Mouse (Mus musculus): Measurements from ENCODE around the gene Myb. TPM values are rescaled to one million over a fixed set of nuclear protein-coding genes. Genes with fewer than 3 reads are reported as not detected.

The Myb gene
- polyA plus RNA-seq, 1 experiment from 2014 or later, result 1.9 TPM

GRCm38 (mm10) chr10:21102689-21103088 is 58.1 kb downstream of the Myb start:
- ATAC-seq (replicated peaks; ENCODE audit: insufficient number of reproducible peaks, low FRiP score, low TSS enrichment), result no peak
- H3K4me1 ChIP-seq (ENCODE audit: control insufficient read depth, insufficient read depth, low read length), result no peaks in the 10 kb centered on the region
- no peak overlapping the region for H3K4me3 ChIP-seq (ENCODE audit: low read depth, low read length)
- H3K9ac ChIP-seq (ENCODE audit: low read depth, low read length), result no peak overlapping the region
- no peak overlapping the region for H3K4me2 ChIP-seq
- 74% methylated on average over 7 of the region's 7 CpGs for WGBS (ENCODE audit: insufficient replicate concordance)
- no peak overlapping the region for H3K27ac ChIP-seq (ENCODE audit: low read depth, low read length)
- H3K9me3 ChIP-seq (replicated peaks; ENCODE audit: control insufficient read depth, low read length), result no peaks in the 10 kb centered on the region
- H3K27me3 ChIP-seq (ENCODE audit: control insufficient read depth, insufficient read depth, low read length), result no peaks in the 10 kb centered on the region
- no peaks in the 10 kb centered on the region for H3K36me3 ChIP-seq (ENCODE audit: control insufficient read depth, insufficient read depth, low read length)

- H3K9ac ChIP-seq (ENCODE audit: low read depth, low read length), result no peak overlapping the region
- H3K27ac ChIP-seq (ENCODE audit: low read depth, low read length), result no peak overlapping the region
- no peaks in the 10 kb centered on the region for H3K27me3 ChIP-seq (ENCODE audit: control insufficient read depth, insufficient read depth, low read length)
- no peaks in the 10 kb centered on the region for H3K4me1 ChIP-seq (ENCODE audit: control insufficient read depth, insufficient read depth, low read length)
- no peaks in the 10 kb centered on the region for H3K9me3 ChIP-seq (replicated peaks; ENCODE audit: control insufficient read depth, low read length)
- 47% methylated on average over 4 of the region's 4 CpGs for WGBS (ENCODE audit: insufficient replicate concordance)
- H3K4me2 ChIP-seq, result no peak overlapping the region
- no peak overlapping the region for H3K4me3 ChIP-seq (ENCODE audit: low read depth, low read length)
- no peaks in the 10 kb centered on the region for H3K36me3 ChIP-seq (ENCODE audit: control insufficient read depth, insufficient read depth, low read length)
- no peak for ATAC-seq (replicated peaks; ENCODE audit: insufficient number of reproducible peaks, low FRiP score, low TSS enrichment)
Observed at GRCm38 (mm10) chr10:21101948-21102347, 58.8 kb downstream of the Myb start.

- 50% methylated on average over 9 of the region's 9 CpGs for WGBS (ENCODE audit: insufficient replicate concordance)
- Histone ChIP-seq H3K9ac (ENCODE audit: low read depth, low read length) (no peak overlapping the region), H3K36me3 (ENCODE audit: control insufficient read depth, insufficient read depth, low read length) (no peaks in the 10 kb centered on the region), H3K27me3 (ENCODE audit: control insufficient read depth, insufficient read depth, low read length) (no peaks in the 10 kb centered on the region), H3K4me1 (ENCODE audit: control insufficient read depth, insufficient read depth, low read length) (no peaks in the 10 kb centered on the region), H3K4me2 (no peak overlapping the region), H3K27ac (ENCODE audit: low read depth, low read length) (no peak overlapping the region), H3K4me3 (ENCODE audit: low read depth, low read length) (no peak overlapping the region), H3K9me3 (replicated peaks; ENCODE audit: control insufficient read depth, low read length) (no peaks in the 10 kb centered on the region)
- ATAC-seq (replicated peaks; ENCODE audit: insufficient number of reproducible peaks, low FRiP score, low TSS enrichment), result no peak
Observed at GRCm38 (mm10) chr10:21100646-21101249, 60.0 kb downstream of the Myb start.

- no peak overlapping the region for H3K4me3 ChIP-seq (ENCODE audit: low read depth, low read length)
- no peak overlapping the region for H3K4me2 ChIP-seq
- no peak overlapping the region for H3K9ac ChIP-seq (ENCODE audit: low read depth, low read length)
- H3K9me3 ChIP-seq (replicated peaks; ENCODE audit: control insufficient read depth, low read length), result no peaks in the 10 kb centered on the region
- H3K27ac ChIP-seq (ENCODE audit: low read depth, low read length), result no peak overlapping the region
- WGBS (ENCODE audit: insufficient replicate concordance), result 72% methylated on average over 7 of the region's 7 CpGs
- H3K36me3 ChIP-seq (ENCODE audit: control insufficient read depth, insufficient read depth, low read length), result no peaks in the 10 kb centered on the region
- H3K4me1 ChIP-seq (ENCODE audit: control insufficient read depth, insufficient read depth, low read length), result no peaks in the 10 kb centered on the region
- no peak for ATAC-seq (replicated peaks; ENCODE audit: insufficient number of reproducible peaks, low FRiP score, low TSS enrichment)
- no peaks in the 10 kb centered on the region for H3K27me3 ChIP-seq (ENCODE audit: control insufficient read depth, insufficient read depth, low read length)
Observed at GRCm38 (mm10) chr10:21099515-21099914, 61.3 kb downstream of the Myb start.

- no peak overlapping the region for H3K4me2 ChIP-seq
- no peaks in the 10 kb centered on the region for H3K36me3 ChIP-seq (ENCODE audit: control insufficient read depth, insufficient read depth, low read length)
- H3K9ac ChIP-seq (ENCODE audit: low read depth, low read length), result no peak overlapping the region
- H3K4me3 ChIP-seq (ENCODE audit: low read depth, low read length), result no peak overlapping the region
- no peak overlapping the region for H3K27ac ChIP-seq (ENCODE audit: low read depth, low read length)
- H3K4me1 ChIP-seq (ENCODE audit: control insufficient read depth, insufficient read depth, low read length), result no peaks in the 10 kb centered on the region
- ATAC-seq (replicated peaks; ENCODE audit: insufficient number of reproducible peaks, low FRiP score, low TSS enrichment), result no peak
- H3K9me3 ChIP-seq (replicated peaks; ENCODE audit: control insufficient read depth, low read length), result no peaks in the 10 kb centered on the region
- H3K27me3 ChIP-seq (ENCODE audit: control insufficient read depth, insufficient read depth, low read length), result no peaks in the 10 kb centered on the region
- WGBS (ENCODE audit: insufficient replicate concordance), result 88% methylated on average over 14 of the region's 14 CpGs
Observed at GRCm38 (mm10) chr10:21095541-21095940, 65.2 kb downstream of the Myb start.

- 87% methylated on average over 2 of the region's 2 CpGs for WGBS (ENCODE audit: insufficient replicate concordance)
- no peak overlapping the region for H3K27ac ChIP-seq (ENCODE audit: low read depth, low read length)
- no peak overlapping the region for H3K4me3 ChIP-seq (ENCODE audit: low read depth, low read length)
- H3K36me3 ChIP-seq (ENCODE audit: control insufficient read depth, insufficient read depth, low read length), result no peaks in the 10 kb centered on the region
- no peaks in the 10 kb centered on the region for H3K9me3 ChIP-seq (replicated peaks; ENCODE audit: control insufficient read depth, low read length)
- no peak for ATAC-seq (replicated peaks; ENCODE audit: insufficient number of reproducible peaks, low FRiP score, low TSS enrichment)
- no peak overlapping the region for H3K9ac ChIP-seq (ENCODE audit: low read depth, low read length)
- no peaks in the 10 kb centered on the region for H3K4me1 ChIP-seq (ENCODE audit: control insufficient read depth, insufficient read depth, low read length)
- H3K27me3 ChIP-seq (ENCODE audit: control insufficient read depth, insufficient read depth, low read length), result no peaks in the 10 kb centered on the region
- no peak overlapping the region for H3K4me2 ChIP-seq
Observed at GRCm38 (mm10) chr10:21094896-21095295, 65.9 kb downstream of the Myb start.

- no peak overlapping the region for H3K4me3 ChIP-seq (ENCODE audit: low read depth, low read length)
- no peaks in the 10 kb centered on the region for H3K36me3 ChIP-seq (ENCODE audit: control insufficient read depth, insufficient read depth, low read length)
- no peaks in the 10 kb centered on the region for H3K9me3 ChIP-seq (replicated peaks; ENCODE audit: control insufficient read depth, low read length)
- no peak overlapping the region for H3K9ac ChIP-seq (ENCODE audit: low read depth, low read length)
- H3K27ac ChIP-seq (ENCODE audit: low read depth, low read length), result no peak overlapping the region
- no peaks in the 10 kb centered on the region for H3K27me3 ChIP-seq (ENCODE audit: control insufficient read depth, insufficient read depth, low read length)
- H3K4me1 ChIP-seq (ENCODE audit: control insufficient read depth, insufficient read depth, low read length), result no peaks in the 10 kb centered on the region
- no peak for ATAC-seq (replicated peaks; ENCODE audit: insufficient number of reproducible peaks, low FRiP score, low TSS enrichment)
- WGBS (ENCODE audit: insufficient replicate concordance), result 79% methylated on average over 5 of the region's 5 CpGs
- H3K4me2 ChIP-seq, result no peak overlapping the region
Observed at GRCm38 (mm10) chr10:21093301-21093700, 67.5 kb downstream of the Myb start.

GRCm38 (mm10) chr10:21092501-21093270 is 68.1 kb downstream of the Myb start:
- no peak overlapping the region for H3K9ac ChIP-seq (ENCODE audit: low read depth, low read length)
- H3K36me3 ChIP-seq (ENCODE audit: control insufficient read depth, insufficient read depth, low read length), result no peaks in the 10 kb centered on the region
- H3K27me3 ChIP-seq (ENCODE audit: control insufficient read depth, insufficient read depth, low read length), result no peaks in the 10 kb centered on the region
- H3K4me3 ChIP-seq (ENCODE audit: low read depth, low read length), result no peak overlapping the region
- H3K27ac ChIP-seq (ENCODE audit: low read depth, low read length), result no peak overlapping the region
- H3K4me2 ChIP-seq, result no peak overlapping the region
- 51% methylated on average over 18 of the region's 18 CpGs for WGBS (ENCODE audit: insufficient replicate concordance)
- no peaks in the 10 kb centered on the region for H3K4me1 ChIP-seq (ENCODE audit: control insufficient read depth, insufficient read depth, low read length)
- H3K9me3 ChIP-seq (replicated peaks; ENCODE audit: control insufficient read depth, low read length), result no peaks in the 10 kb centered on the region
- no peak for ATAC-seq (replicated peaks; ENCODE audit: insufficient number of reproducible peaks, low FRiP score, low TSS enrichment)

Measured in heart, embryonic 11.5 days (tissue).